Mouse (Mus musculus) C2C12 (cell line): ENCODE data around the gene Scd2. TPM values are rescaled to one million over a fixed set of nuclear protein-coding genes. Genes with fewer than 3 reads are reported as not detected.

Source experiments
- H3K27me3 ChIP-seq: one replicate; pipeline ENCODE4 v1.6.1; 2011; ENCODE audit not compliant: control insufficient read depth, insufficient read depth, insufficient read length
- H3K36me3 ChIP-seq: one replicate; pipeline ENCODE4 v1.6.1; 2011; ENCODE audit not compliant: control insufficient read depth, insufficient read depth
- H3K4me3 ChIP-seq: one replicate; pipeline ENCODE4 v1.5.1; 2011; ENCODE audit warnings: mild to moderate bottlenecking, control low read depth; ENCODE audit not compliant: poor library complexity, insufficient read depth, severe bottlenecking
- H3K79me2 ChIP-seq: one replicate; pipeline ENCODE4 v1.6.1; 2011; ENCODE audit not compliant: control insufficient read depth, insufficient read depth
- H3K79me3 ChIP-seq: one replicate; pipeline ENCODE4 v1.6.1; 2011; ENCODE audit warnings: low read depth, control low read depth
- H3ac ChIP-seq: one replicate; pipeline ENCODE3; 2011; ENCODE audit warnings: low read depth; ENCODE audit not compliant: control insufficient read depth, insufficient read length
- CEBPB ChIP-seq: IDR thresholded peaks from one replicate; pipeline ENCODE4 v1.6.1; 2011; ENCODE audit warnings: low read depth, mild to moderate bottlenecking, control low read depth, moderate library complexity
- CTCF ChIP-seq: IDR thresholded peaks from one replicate; pipeline ENCODE4 v1.5.1; 2011; ENCODE audit not compliant: control insufficient read depth, insufficient read depth, insufficient read length
- FOSL1 ChIP-seq: IDR thresholded peaks from one replicate; pipeline ENCODE4 v1.8.0; 2011; ENCODE audit warnings: mild to moderate bottlenecking, low read length; ENCODE audit not compliant: poor library complexity, insufficient read depth, severe bottlenecking
- MAX ChIP-seq: IDR thresholded peaks from one replicate; pipeline ENCODE4 v1.6.1; 2011; ENCODE audit warnings: mild to moderate bottlenecking, control low read depth
- MYOD1 ChIP-seq: IDR thresholded peaks from one replicate; pipeline ENCODE4 v1.6.1; 2011; ENCODE audit warnings: low read depth; ENCODE audit not compliant: control insufficient read depth, insufficient read length
- MYOG ChIP-seq: IDR thresholded peaks from one replicate; pipeline ENCODE4 v1.6.1; 2011; ENCODE audit not compliant: control insufficient read depth, insufficient read length; ENCODE audit errors: extremely low read depth
- USF1 ChIP-seq: IDR thresholded peaks from one replicate; pipeline ENCODE4 v1.6.1; 2011; ENCODE audit warnings: low read depth, mild to moderate bottlenecking, control low read depth, moderate library complexity
- polyA plus RNA-seq: library from polyadenylated mRNA; unstranded; fragments of >200 nt; fragmentation: generic; extraction: Trizol; gene quantifications from one replicate; pipeline ENCODE4 v1.2.1, GENCODE M21; 2012; ENCODE audit warnings: missing spikeins

Gene Scd2
- polyA plus RNA-seq, 1 experiment, result 144 TPM

GRCm38 (mm10) chr19:44266824-44267498 is 26.5 kb upstream of the Scd2 start:
- H3K4me3 ChIP-seq, result peak overlapping the region; percentile 18
- TF ChIP-seq USF1 (peak; percentile 56), CTCF (no peak), MAX (peak; percentile 5)

GRCm38 (mm10) chr19:44267499-44268002 is 25.9 kb upstream of the Scd2 start:
- no peaks in the 10 kb centered on the region for H3K36me3 ChIP-seq
- TF ChIP-seq FOSL1, result no peak
- no peak for TF ChIP-seq CTCF
- TF ChIP-seq MYOG, result no peak
- no peak for TF ChIP-seq MYOD1
- TF ChIP-seq USF1, result no peak
- no peaks in the 10 kb centered on the region for H3K27me3 ChIP-seq
- peak overlapping the region; percentile 18 for H3K4me3 ChIP-seq
- H3K79me2 ChIP-seq, result no peaks in the 10 kb centered on the region
- H3K79me3 ChIP-seq, result no peaks in the 10 kb centered on the region
- peak overlapping the region; percentile 15 for H3ac ChIP-seq

More at GRCm38 (mm10) chr19:44266824-44267498, 26.5 kb upstream of the Scd2 start:
- Histone ChIP-seq H3K27me3 (no peaks in the 10 kb centered on the region), H3K36me3 (no peaks in the 10 kb centered on the region), H3ac (peak overlapping the region; percentile 15), H3K79me2 (no peaks in the 10 kb centered on the region), H3K79me3 (no peaks in the 10 kb centered on the region)

- Histone ChIP-seq H3K79me3 (no peaks in the 10 kb centered on the region), H3K79me2 (no peaks in the 10 kb centered on the region)
Observed at GRCm38 (mm10) chr19:44273711-44274110, 19.8 kb upstream of the Scd2 start.

GRCm38 (mm10) chr19:44274452-44274851 is 19.0 kb upstream of the Scd2 start:
- Histone ChIP-seq H3ac (no peak overlapping the region), H3K36me3 (no peaks in the 10 kb centered on the region), H3K4me3 (no peak overlapping the region), H3K79me3 (no peaks in the 10 kb centered on the region), H3K79me2 (no peaks in the 10 kb centered on the region), H3K27me3 (no peaks in the 10 kb centered on the region)
- no peak for TF ChIP-seq MYOD1
- TF ChIP-seq CEBPB, result no peak
- TF ChIP-seq MYOG, result no peak
- TF ChIP-seq CTCF, result no peak
- TF ChIP-seq MAX, result no peak
- no peak for TF ChIP-seq FOSL1
- TF ChIP-seq USF1, result no peak

More at GRCm38 (mm10) chr19:44273711-44274110, 19.8 kb upstream of the Scd2 start:
- Histone ChIP-seq H3ac (no peak overlapping the region), H3K36me3 (no peaks in the 10 kb centered on the region), H3K4me3 (no peak overlapping the region), H3K27me3 (no peaks in the 10 kb centered on the region)
- TF ChIP-seq CTCF (no peak), MYOD1 (no peak), MAX (no peak), FOSL1 (no peak)

GRCm38 (mm10) chr19:44275418-44275817 is 18.1 kb upstream of the Scd2 start:
- H3K27me3 ChIP-seq, result no peaks in the 10 kb centered on the region
- no peak overlapping the region for H3ac ChIP-seq
- H3K4me3 ChIP-seq, result no peak overlapping the region
- H3K36me3 ChIP-seq, result no peaks in the 10 kb centered on the region
- H3K79me2 ChIP-seq, result no peaks in the 10 kb centered on the region
- TF ChIP-seq MYOG (no peak), MYOD1 (no peak), FOSL1 (no peak), CTCF (no peak), CEBPB (no peak), MAX (no peak), USF1 (no peak)
- H3K79me3 ChIP-seq, result no peaks in the 10 kb centered on the region

- Histone ChIP-seq H3ac (no peak overlapping the region), H3K79me2 (no peaks in the 10 kb centered on the region), H3K4me3 (no peak overlapping the region), H3K27me3 (no peaks in the 10 kb centered on the region), H3K79me3 (no peaks in the 10 kb centered on the region), H3K36me3 (no peaks in the 10 kb centered on the region)
- TF ChIP-seq MAX, result no peak
- no peak for TF ChIP-seq CEBPB
- TF ChIP-seq FOSL1, result no peak
- TF ChIP-seq USF1, result no peak
- no peak for TF ChIP-seq CTCF
- no peak for TF ChIP-seq MYOG
- TF ChIP-seq MYOD1, result no peak
Observed at GRCm38 (mm10) chr19:44276861-44277260, 16.6 kb upstream of the Scd2 start.
